Mouse (Mus musculus) gastrocnemius, postnatal 14 days (tissue): Measurements from ENCODE around the gene Pfkfb4. TPM values are rescaled to one million over a fixed set of nuclear protein-coding genes. Genes with fewer than 3 reads are reported as not detected.

Source experiments
- DNase-seq: peaks from one replicate; pipeline ENCODE4 v3.0.0; 2021; ENCODE audit warnings: mixed read lengths
- intact Hi-C: fragments of 180-260 bp; cut with DNase I; formaldehyde crosslinking; loops from one replicate; pipeline ENCODE4 v1.15.1; 2025; ENCODE audit warnings: low total_unique reads
- total RNA-seq, 2 experiments: library from RNA; stranded (reverse); gene quantifications; 2 replicates each; pipeline ENCODE4 v1.2.3; 2021

Gene Pfkfb4
- total RNA-seq, 2 experiments from 2014 or later = 31.0 to 31.6 TPM

GRCm38 (mm10) chr9:108992085-108992469, 499 bp downstream of the Pfkfb4 start:
- intact Hi-C loops = no loop called here

DNA sequence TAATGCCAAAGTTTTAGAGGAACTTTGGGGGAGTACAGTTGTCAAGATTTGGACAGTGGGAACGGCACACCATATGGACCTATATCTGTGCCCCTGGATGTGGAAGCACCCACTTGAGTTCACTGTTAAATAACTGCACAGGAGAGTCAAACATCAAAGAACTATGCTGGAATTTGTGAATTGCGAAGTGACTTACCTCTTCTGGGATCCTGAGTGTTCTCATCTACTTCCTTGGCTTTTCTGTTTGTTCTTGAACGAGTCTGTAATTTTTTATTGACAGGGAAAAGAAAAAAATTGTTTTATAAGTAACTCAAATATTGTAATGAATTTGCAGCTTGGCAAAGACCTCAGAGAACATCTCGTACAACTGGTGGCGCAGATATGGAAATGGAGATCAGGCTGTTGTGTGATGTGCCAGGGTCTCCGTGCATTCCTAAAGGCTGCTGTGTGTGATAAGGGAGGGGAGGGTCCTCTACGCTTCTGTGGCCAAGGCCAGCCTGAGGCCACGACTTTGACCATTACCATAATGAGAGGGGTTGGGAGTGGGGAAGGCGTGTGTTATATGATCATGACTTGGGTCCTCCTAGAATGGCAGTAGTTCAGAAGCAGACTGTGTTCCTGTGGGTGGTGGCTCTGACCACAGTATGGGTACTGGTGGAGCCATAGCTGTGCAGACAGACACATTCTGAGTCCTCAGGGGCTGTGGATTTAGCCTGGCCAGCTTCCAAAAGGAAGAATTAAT, 1.2 kb downstream of the Pfkfb4 start:
- intact Hi-C loops = no loop called here
- DNase-seq = no peak

More at GRCm38 (mm10) chr9:108992085-108992469, 499 bp downstream of the Pfkfb4 start:
- no peak for DNase-seq

- no peak for DNase-seq
- intact Hi-C loops = no loop called here
Observed at GRCm38 (mm10) chr9:108996411-108996810, 4.8 kb downstream of the Pfkfb4 start.

GRCm38 (mm10) chr9:108998287-108999166, 6.9 kb downstream of the Pfkfb4 start:
- no peak for DNase-seq
- intact Hi-C loops = no loop called here

DNA sequence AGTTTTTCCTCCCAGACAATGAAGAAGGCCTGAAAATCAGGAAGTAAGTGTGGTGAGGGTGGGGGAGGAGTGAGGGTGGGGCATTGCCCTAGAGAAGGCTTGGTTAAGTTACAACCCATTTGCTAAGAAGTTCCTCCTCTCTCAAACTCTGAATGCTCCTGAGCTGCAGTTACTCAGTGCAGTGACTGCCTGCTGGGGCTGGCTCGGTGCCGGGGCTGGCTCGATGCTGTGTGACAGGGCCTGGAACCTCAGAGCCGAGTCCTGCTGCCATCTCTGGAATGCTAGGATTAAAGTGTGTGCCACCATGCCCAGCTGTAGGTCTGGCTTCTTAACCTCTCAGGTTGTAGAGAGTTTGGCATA, 7.6 kb downstream of the Pfkfb4 start:
- no peak for DNase-seq
- intact Hi-C loops = no loop called here

- DNase-seq = peak; percentile 58
- intact Hi-C loops = loop anchor here (5.0 kb wide), 1 partner anchor 122 kb away; no protein-coding TSS in a partner anchor
Observed at GRCm38 (mm10) chr9:109000726-109001125, 9.1 kb downstream of the Pfkfb4 start.

GRCm38 (mm10) chr9:109003201-109003600, 11.6 kb downstream of the Pfkfb4 start:
- DNase-seq = no peak
- intact Hi-C loops = loop anchor here (5.0 kb wide), 1 partner anchor 119 kb away; no protein-coding TSS in a partner anchor

GRCm38 (mm10) chr9:109007025-109007780, 15.6 kb downstream of the Pfkfb4 start:
- intact Hi-C loops = no loop called here

GRCm38 (mm10) chr9:109008081-109008480, 16.5 kb downstream of the Pfkfb4 start:
- intact Hi-C loops = no loop called here
- no peak for DNase-seq

More at GRCm38 (mm10) chr9:109007025-109007780, 15.6 kb downstream of the Pfkfb4 start:
- DNase-seq = no peak

- DNase-seq = peak; percentile 40
- intact Hi-C loops = no loop called here
Observed at GRCm38 (mm10) chr9:109008994-109009635, 17.5 kb downstream of the Pfkfb4 start.

DNA sequence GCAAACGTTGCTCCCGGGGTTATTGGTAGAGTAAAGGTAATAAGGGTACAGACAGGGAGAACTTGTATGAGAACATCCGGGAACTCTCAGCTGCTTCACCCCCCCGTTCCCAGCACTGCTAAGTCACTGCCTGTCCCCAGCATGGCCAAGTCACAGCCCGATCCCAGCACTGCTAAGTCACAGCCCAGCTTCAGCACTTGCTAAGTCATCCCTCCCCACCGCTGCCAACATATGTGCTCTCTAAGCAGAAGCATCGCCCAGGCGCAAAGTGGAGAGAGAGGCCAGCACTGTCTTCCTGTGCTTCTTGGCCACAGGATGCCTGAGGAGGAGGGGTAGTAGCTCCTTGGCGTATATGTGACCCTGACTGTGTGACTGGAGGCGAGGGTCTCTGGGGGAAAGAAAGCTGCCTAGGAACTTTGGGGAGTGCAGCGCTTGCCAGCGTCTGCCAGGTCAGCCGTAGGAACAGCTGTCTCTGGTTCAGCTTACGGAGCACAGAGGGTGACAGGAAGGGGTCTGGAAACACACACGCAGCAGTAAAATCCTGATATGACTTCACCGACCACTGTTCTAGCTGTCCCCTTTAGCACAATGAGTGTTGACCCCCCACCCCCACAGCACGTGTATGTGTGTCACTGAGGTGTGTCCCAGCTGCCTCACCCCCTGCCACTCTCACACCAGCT, 18.2 kb downstream of the Pfkfb4 start:
- intact Hi-C loops = no loop called here
- DNase-seq = peak; percentile 83

DNA sequence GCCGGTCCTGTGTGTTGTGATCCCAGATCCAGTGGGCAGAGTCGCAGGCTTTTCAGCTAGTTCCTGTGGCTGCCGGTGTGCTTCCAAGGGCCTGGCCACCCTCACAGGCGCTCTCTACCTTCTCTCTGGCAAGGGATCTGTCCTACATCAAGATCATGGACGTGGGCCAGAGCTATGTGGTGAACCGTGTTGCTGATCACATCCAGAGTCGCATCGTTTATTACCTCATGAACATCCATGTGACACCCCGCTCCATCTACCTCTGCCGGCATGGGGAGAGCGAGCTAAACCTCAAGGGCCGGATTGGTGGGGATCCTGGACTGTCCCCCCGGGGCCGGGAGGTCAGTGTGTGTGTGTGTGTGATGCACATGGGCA, 18.7 kb downstream of the Pfkfb4 start:
- intact Hi-C loops = no loop called here
- peak; percentile 14 for DNase-seq

GRCm38 (mm10) chr9:109015397-109015796, 23.8 kb downstream of the Pfkfb4 start:
- intact Hi-C loops = no loop called here

GRCm38 (mm10) chr9:109016973-109017604, 25.5 kb downstream of the Pfkfb4 start:
- intact Hi-C loops = no loop called here
- no peak for DNase-seq

More at GRCm38 (mm10) chr9:109015397-109015796, 23.8 kb downstream of the Pfkfb4 start:
- no peak for DNase-seq

GRCm38 (mm10) chr9:109021428-109021827, 29.9 kb downstream of the Pfkfb4 start:
- DNase-seq = no peak
- intact Hi-C loops = no loop called here

- no peak for DNase-seq
Observed at GRCm38 (mm10) chr9:109022866-109023685, 31.5 kb downstream of the Pfkfb4 start.

GRCm38 (mm10) chr9:109027521-109027920, 35.9 kb downstream of the Pfkfb4 start:
- peak; percentile 50 for DNase-seq
- intact Hi-C loops = no loop called here

More at GRCm38 (mm10) chr9:109022866-109023685, 31.5 kb downstream of the Pfkfb4 start:
- intact Hi-C loops = no loop called here
